Mouse (Mus musculus): ENCODE measurements around the gene Pdgfc.

GRCm38 (mm10) chr3:81057719-81058118 lies 21.5 kb downstream of the Pdgfc start:
- TF ChIP-seq POLR2A (IDR thresholded peaks at IDR 0.05; ENCODE audit: low read depth, low read length) (no peak), CTCF (IDR thresholded peaks at IDR 0.05; ENCODE audit: extremely low read depth, insufficient read length, insufficient replicate concordance, low read depth, low read length) (no peak)
